Mouse (Mus musculus) hindbrain, embryonic 16.5 days (tissue): ENCODE measurements around the gene Gm8122. TPM values are rescaled to one million over a fixed set of nuclear protein-coding genes. Genes with fewer than 3 reads are reported as not detected.
"Not testable (repeated sequence)": the region's sequence is repeated elsewhere in the genome, so short reads cannot be mapped to it uniquely, and the experiment has no call there.

Source experiments
- ATAC-seq: fragments of 200-750 bp; cut with Nextera tagmentation; 2 replicates; pipeline ENCODE4 v1.8.0; 2017; ENCODE audit warnings: moderate TSS enrichment, moderate library complexity
- H3K27ac ChIP-seq: fragments of 300-500 bp; sonication (generic); 2 replicates; pipeline ENCODE4 v1.5.1; 2014; ENCODE audit warnings: low read depth, mild to moderate bottlenecking, control low read depth, low read length, moderate library complexity
- H3K27me3 ChIP-seq: fragments of 300-500 bp; sonication (generic); replicated peaks from 2 replicates; pipeline ENCODE4 v1.6.1; 2014; ENCODE audit warnings: low read length; ENCODE audit not compliant: control insufficient read depth, insufficient read depth
- H3K36me3 ChIP-seq: fragments of 300-500 bp; sonication (generic); 2 replicates; pipeline ENCODE4 v1.6.1; 2014; ENCODE audit warnings: mild to moderate bottlenecking, low read length, moderate library complexity, mixed read lengths; ENCODE audit not compliant: control insufficient read depth, insufficient read depth
- H3K4me1 ChIP-seq: fragments of 300-500 bp; sonication (generic); 2 replicates; pipeline ENCODE4 v1.6.1; 2014; ENCODE audit warnings: low read depth, low read length; ENCODE audit not compliant: control insufficient read depth, insufficient read depth
- H3K4me2 ChIP-seq: fragments of 300-500 bp; sonication (generic); 2 replicates; pipeline ENCODE4 v1.6.1; 2014; ENCODE audit warnings: mild to moderate bottlenecking, low read length, control low read depth, moderate library complexity
- H3K4me3 ChIP-seq: fragments of 300-500 bp; sonication (generic); 2 replicates; pipeline ENCODE4 v1.5.1; 2014; ENCODE audit warnings: mild to moderate bottlenecking, low read length, control low read depth, moderate library complexity
- H3K9ac ChIP-seq: fragments of 300-500 bp; sonication (generic); 2 replicates; pipeline ENCODE4 v1.6.1; 2014; ENCODE audit warnings: low read depth, mild to moderate bottlenecking, control low read depth, low read length, moderate library complexity
- H3K9me3 ChIP-seq: fragments of 300-500 bp; sonication (generic); 2 replicates; pipeline ENCODE4 v1.6.1; 2014; ENCODE audit warnings: mild to moderate bottlenecking, low read length, moderate library complexity; ENCODE audit not compliant: control insufficient read depth
- WGBS: fragments of 180-500 bp; shearing (Covaris S2); extraction: QIAGEN DNeasy Blood & Tissue Kit; methylation state at CpG from one replicate; pipeline ENCODE4 v1.1.7; 2014; 5-methylcytosine and 5-hydroxymethylcytosine counted together
- polyA plus RNA-seq: library from polyadenylated mRNA; unstranded; fragments of >200 nt; fragmentation: Nextera tagmentation; extraction: Ambion mirVana; gene quantifications from 2 replicates; pipeline ENCODE4 v1.2.1, GENCODE M21; 2015

Gm8122 gene
- polyA plus RNA-seq, 1 experiment from 2014 or later, result not detected

DNA sequence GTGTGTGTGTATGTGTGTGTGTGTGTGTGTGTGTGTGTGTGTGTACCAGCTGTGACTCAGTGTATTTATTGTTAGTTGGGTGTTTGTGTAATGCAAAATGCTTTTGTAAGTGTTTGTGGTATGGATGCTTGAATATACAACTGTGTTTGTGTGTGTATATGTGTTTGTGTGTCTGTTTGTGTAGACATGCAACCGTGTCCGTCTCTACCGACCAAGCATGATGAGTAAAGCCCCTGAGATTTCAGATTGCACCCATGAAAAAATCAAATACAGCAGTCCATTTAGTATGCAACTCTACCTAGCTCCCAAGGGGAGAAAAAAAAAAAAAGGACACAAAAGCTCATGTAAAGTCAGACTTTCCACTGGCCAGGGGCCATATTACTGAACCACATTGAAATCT lies 28.3 kb upstream of the Gm8122 start:
- WGBS, result 89% methylated on average over 3 of the region's 3 CpGs
- H3K4me3 ChIP-seq, H3K4me2 ChIP-seq, ATAC-seq, H3K4me1 ChIP-seq, H3K27me3 ChIP-seq, H3K36me3 ChIP-seq, H3K27ac ChIP-seq, H3K9ac ChIP-seq, H3K9me3 ChIP-seq: not testable (repeated sequence)

DNA sequence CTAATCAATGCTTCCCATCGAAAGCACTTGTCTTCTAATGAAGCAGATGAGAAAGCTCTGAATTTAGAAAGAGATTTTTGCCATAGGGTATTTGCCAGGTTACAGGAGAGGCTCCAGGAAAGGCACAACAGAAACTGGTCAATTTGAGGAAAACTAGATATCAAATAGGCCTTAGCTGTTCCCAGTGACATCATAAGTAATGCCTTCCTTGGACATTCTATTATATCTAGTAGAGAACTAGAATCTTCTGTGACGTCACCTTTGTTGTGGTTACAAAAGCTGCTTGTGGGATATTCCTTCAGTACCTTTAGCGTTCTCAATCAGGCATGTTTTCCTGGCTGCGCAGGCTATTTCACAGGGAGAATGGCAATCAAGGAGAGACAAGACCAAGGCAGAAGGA lies 23.2 kb upstream of the Gm8122 start, which contains the start of gene Gm8126:
Gene Gm8126 (plus strand): TSS at position 301 of the 400 bp plus-strand sequence.
- not testable (repeated sequence) for H3K9ac ChIP-seq, H3K4me2 ChIP-seq, H3K4me3 ChIP-seq, H3K4me1 ChIP-seq, H3K27ac ChIP-seq, ATAC-seq, H3K36me3 ChIP-seq, H3K27me3 ChIP-seq, H3K9me3 ChIP-seq
- 93% methylated on average over 2 of the region's 4 CpGs for WGBS

- ATAC-seq, H3K4me3 ChIP-seq, H3K27me3 ChIP-seq, H3K4me1 ChIP-seq, H3K4me2 ChIP-seq, H3K36me3 ChIP-seq, H3K9me3 ChIP-seq, H3K9ac ChIP-seq, H3K27ac ChIP-seq: not testable (repeated sequence)
- 85% methylated on average over 1 of the region's 1 CpGs for WGBS
Measured at GRCm38 (mm10) chr14:43256511-43256910, 21.4 kb upstream of the Gm8122 start.

- not testable (repeated sequence) for H3K4me1 ChIP-seq, H3K36me3 ChIP-seq, H3K9ac ChIP-seq, H3K4me3 ChIP-seq, H3K4me2 ChIP-seq, ATAC-seq, H3K9me3 ChIP-seq, H3K27ac ChIP-seq, H3K27me3 ChIP-seq
- WGBS, result 39% methylated on average over 4 of the region's 6 CpGs
Measured at GRCm38 (mm10) chr14:43250549-43251253, 15.6 kb upstream of the Gm8122 start.

- not testable (repeated sequence) for H3K4me1 ChIP-seq, H3K36me3 ChIP-seq, H3K4me2 ChIP-seq, H3K9me3 ChIP-seq, H3K4me3 ChIP-seq, ATAC-seq, H3K27ac ChIP-seq, H3K27me3 ChIP-seq, H3K9ac ChIP-seq
- 22% methylated on average over 7 of the region's 12 CpGs for WGBS
Measured at GRCm38 (mm10) chr14:43249611-43250170, 14.6 kb upstream of the Gm8122 start.

- not testable (repeated sequence) for ATAC-seq
Measured at GRCm38 (mm10) chr14:43237769-43238168, 2.7 kb upstream of the Gm8122 start.

More at GRCm38 (mm10) chr14:43237769-43238168, 2.7 kb upstream of the Gm8122 start:
- not testable (repeated sequence) for H3K9me3 ChIP-seq, H3K27ac ChIP-seq, H3K36me3 ChIP-seq, H3K27me3 ChIP-seq, H3K4me2 ChIP-seq, H3K4me3 ChIP-seq, H3K9ac ChIP-seq, H3K4me1 ChIP-seq

Other genes with a start within 250 kb of the Gm8122 start
- gene Gm8082, start 241.7 kb downstream of the Gm8122 start, polyA plus RNA-seq, result not detected in 2 replicates
- gene Gm10376, start 219.7 kb downstream of the Gm8122 start, polyA plus RNA-seq, result not detected in 2 replicates
- gene Gm8094, start 158.7 kb downstream of the Gm8122 start, polyA plus RNA-seq, result not detected in 2 replicates
- 0.13 and 0.20 TPM in 2 replicates for gene Gm8104, start 134.7 kb downstream of the Gm8122 start, polyA plus RNA-seq
- gene Gm7233, start 55.4 kb downstream of the Gm8122 start, polyA plus RNA-seq, result not detected in 2 replicates
- not detected in 2 replicates for gene Gm8126, start 23.3 kb upstream of the Gm8122 start, polyA plus RNA-seq
- not detected in 2 replicates for gene Gm9732, start 39.7 kb upstream of the Gm8122 start, polyA plus RNA-seq
- gene Gm8127, start 58.5 kb upstream of the Gm8122 start, polyA plus RNA-seq, result not detected in 2 replicates
- gene 1700001F09Rik, start 112.5 kb upstream of the Gm8122 start, polyA plus RNA-seq, result not detected in 2 replicates
- gene Gm8138, start 181.0 kb upstream of the Gm8122 start, polyA plus RNA-seq, result not detected in 2 replicates